Comparison of ENCODE assay signal across 16 mouse cellular contexts in genomic region chr13:58309499-58309898, GRCm38 (mm10). TPM values are rescaled to one million over a fixed set of nuclear protein-coding genes. Genes with fewer than 3 reads are reported as not detected.
"Had no signal": no experiment of that assay in that cellular context is flagged by ENCODE, and none has a peak within 500 bp of the region (broad histone marks: within the 10 kb centered on the region; RNA-seq: fewer than 3 reads in every experiment).

No protein-coding gene starts in this region.

- H3K36me3 ChIP-seq: midbrain, embryonic 12.5 days; neural tube, embryonic 13.5 days; neural tube, embryonic 15.5 days; stomach, embryonic 15.5 days had no signal

- H3K27me3 ChIP-seq: midbrain, embryonic 12.5 days; neural tube, embryonic 13.5 days; neural tube, embryonic 15.5 days; stomach, embryonic 15.5 days had no signal

- H3K4me2 ChIP-seq: lung, embryonic 14.5 days; midbrain, embryonic 12.5 days; neural tube, embryonic 13.5 days; neural tube, embryonic 15.5 days; stomach, embryonic 15.5 days had no signal

- H3K4me1 ChIP-seq: midbrain, embryonic 12.5 days; neural tube, embryonic 13.5 days; neural tube, embryonic 15.5 days; stomach, embryonic 15.5 days had no signal

- H3K27ac ChIP-seq: liver, embryonic 14.5 days; midbrain, embryonic 12.5 days; neural tube, embryonic 13.5 days; neural tube, embryonic 15.5 days; stomach, embryonic 15.5 days; stomach, postnatal 0 days had no signal

- H3K9ac ChIP-seq: liver, embryonic 14.5 days; lung, embryonic 14.5 days; midbrain, embryonic 12.5 days; neural tube, embryonic 13.5 days; neural tube, embryonic 15.5 days; stomach, embryonic 15.5 days had no signal

- H3K4me3 ChIP-seq: midbrain, embryonic 12.5 days; neural tube, embryonic 13.5 days; neural tube, embryonic 15.5 days; stomach, embryonic 15.5 days had no signal

- H3K9me3 ChIP-seq: midbrain, embryonic 12.5 days; neural tube, embryonic 13.5 days; neural tube, embryonic 15.5 days; stomach, embryonic 15.5 days had no signal

- DNase-seq: lung, adult 18-20 months; lung, embryonic 14.5 days; lung, postnatal 10 days; lung, postnatal 4 days; midbrain, embryonic 14.5 days; right cerebral cortex, postnatal 14 days; thymus, adult 2 months; thymus, postnatal 25 days; thymus, postnatal 4 days had no signal

RNA-seq across cellular contexts. Expression of gene Kif27, which starts 49.4 kb away (rescaled TPM):
- total RNA-seq: megakaryocyte, adult 5-6 weeks had no signal
